In genomic region chr17:14691197-14691596, GRCm38 (mm10) we compare ENCODE assay signal across 13 mouse cellular contexts. TPM values are rescaled to one million over a fixed set of nuclear protein-coding genes. Genes with fewer than 3 reads are reported as not detected.
DNase-seq lines count a peak whose midpoint lies in the region; ATAC-seq and TF ChIP-seq lines count a peak whose summit lies in the region.
"Had no signal": no experiment of that assay in that cellular context is flagged by ENCODE, and none has a peak within 500 bp of the region (broad histone marks: within the 10 kb centered on the region; RNA-seq: fewer than 3 reads in every experiment).

No protein-coding gene starts in this region.

- H3K36me3 ChIP-seq in forebrain, embryonic 14.5 days (ENCODE audit: control insufficient read depth, insufficient read depth, low read length) = no peaks in the 10 kb centered on the region
- no peaks in the 10 kb centered on the region for H3K36me3 ChIP-seq in forebrain, embryonic 10.5 days (replicated peaks)
- peaks cover 26% of the 10 kb centered on the region for H3K36me3 ChIP-seq in limb, embryonic 15.5 days

- no peak overlapping the region for H3K4me3 ChIP-seq in forebrain, embryonic 14.5 days (ENCODE audit: low read depth, low read length)
- H3K4me3 ChIP-seq in forebrain, embryonic 10.5 days = no peak overlapping the region
- H3K4me3 ChIP-seq in layer of hippocampus, adult 2 months = no peak overlapping the region
- peak overlapping the region; percentile 47 for H3K4me3 ChIP-seq in limb, embryonic 15.5 days

- H3K27ac ChIP-seq in forebrain, embryonic 14.5 days (ENCODE audit: low read depth, low read length) = no peak overlapping the region
- no peak overlapping the region for H3K27ac ChIP-seq in forebrain, embryonic 10.5 days
- H3K27ac ChIP-seq in layer of hippocampus, adult 2 months = 0 out of 2 replicates have a peak overlapping the region, but pooled peaks have one; percentile 2
- peak overlapping the region; percentile 87 for H3K27ac ChIP-seq in limb, embryonic 15.5 days

- H3K9me3 ChIP-seq in forebrain, embryonic 14.5 days (replicated peaks; ENCODE audit: control insufficient read depth, low read length) = no peaks in the 10 kb centered on the region
- no peaks in the 10 kb centered on the region for H3K9me3 ChIP-seq in forebrain, embryonic 10.5 days
- no peaks in the 10 kb centered on the region for H3K9me3 ChIP-seq in limb, embryonic 15.5 days

- H3K9ac ChIP-seq in forebrain, embryonic 14.5 days (ENCODE audit: low read length) = no peak overlapping the region
- H3K9ac ChIP-seq in limb, embryonic 15.5 days = no peak overlapping the region

- ATAC-seq in forebrain, embryonic 14.5 days = no peak
- ATAC-seq in limb, embryonic 15.5 days (ENCODE audit: insufficient number of reproducible peaks, low FRiP score, low TSS enrichment, low read depth) = no peak
- ATAC-seq: forebrain, embryonic 16.5 days had no signal

- no peak overlapping the region for H3K4me2 ChIP-seq in forebrain, embryonic 14.5 days (ENCODE audit: low read length)
- peak overlapping the region; percentile 51 for H3K4me2 ChIP-seq in limb, embryonic 15.5 days
- H3K4me2 ChIP-seq: heart, embryonic 11.5 days had no signal

- peaks cover 10% of the 10 kb centered on the region; the same call in 1 of the 2 replicates for H3K4me1 ChIP-seq in forebrain, embryonic 14.5 days (ENCODE audit: control insufficient read depth, insufficient read depth, low read length)
- peaks cover 20% of the 10 kb centered on the region for H3K4me1 ChIP-seq in forebrain, embryonic 10.5 days
- peaks cover 13% of the 10 kb centered on the region for H3K4me1 ChIP-seq in limb, embryonic 15.5 days

- no peak for TF ChIP-seq CTCF in layer of hippocampus, adult 2 months (conservative IDR thresholded peaks at IDR 0.05)

- DNase-seq in forebrain, embryonic 14.5 days (ENCODE audit: low spot score) = peak; percentile 15
- no peak for DNase-seq in forebrain, embryonic 10.5 days (ENCODE audit: extremely low spot score, low spot score)
- no peak for DNase-seq in layer of hippocampus, adult 2 months (ENCODE audit: low spot score in 2 of 2)
- no peak for DNase-seq in layer of hippocampus, adult 9-11 months
- peak; percentile 28 for DNase-seq in cerebellum, adult 9-10 months
- DNase-seq in adrenal gland, postnatal 36 days = no peak
- DNase-seq in lung, postnatal 25 days (ENCODE audit: low spot score) = no peak
- DNase-seq: lung, adult 2 months; spleen, adult 18-20 months; thymus, postnatal 14 days had no signal

- WGBS in forebrain, embryonic 14.5 days = 54% methylated on average over 4 of the region's 4 CpGs
- 84% methylated on average over 4 of the region's 4 CpGs for WGBS in forebrain, embryonic 10.5 days
- 49% methylated on average over 4 of the region's 4 CpGs for WGBS in limb, embryonic 15.5 days

- H3K27me3 ChIP-seq in forebrain, embryonic 14.5 days (replicated peaks; ENCODE audit: control insufficient read depth, insufficient read depth, low read length) = no peaks in the 10 kb centered on the region
- no peaks in the 10 kb centered on the region for H3K27me3 ChIP-seq in forebrain, embryonic 10.5 days (ENCODE audit: poor library complexity, severe bottlenecking)
- no peaks in the 10 kb centered on the region for H3K27me3 ChIP-seq in limb, embryonic 15.5 days

RNA-seq across cellular contexts. Expression of gene Thbs2, which starts 2.8 kb away (rescaled TPM):
- 1.4 and 2.0 TPM in 2 replicates for polyA plus RNA-seq in forebrain, embryonic 14.5 days (2014; fragmentation: Nextera tagmentation; extraction: Ambion mirVana)
- polyA plus RNA-seq in forebrain, embryonic 10.5 days (2016; fragmentation: Nextera tagmentation; extraction: Ambion mirVana) = 1.0 and 1.4 TPM in 2 replicates
- 1 to 10 TPM; 3.3 to 3.6 TPM for total RNA-seq in layer of hippocampus, adult 2 months (2021)
- 110 and 131 TPM in 2 replicates for polyA plus RNA-seq in limb, embryonic 15.5 days (2015; fragmentation: Nextera tagmentation; extraction: Ambion mirVana)
- 1 to 10 TPM; 2.7 to 3.5 TPM for total RNA-seq in adrenal gland, postnatal 36 days (2021)

Comparison
In these comparisons a context has a peak if more than half of its experiments do, and no peak if none do; other contexts are left out.
1. DNase-seq: peak in forebrain, embryonic 14.5 days (single experiment) and cerebellum, adult 9-10 months (single experiment); none in forebrain, embryonic 10.5 days (single experiment), layer of hippocampus, adult 2 months (0 of 2), layer of hippocampus, adult 9-11 months (single experiment), adrenal gland, postnatal 36 days (0 of 2) and lung, postnatal 25 days (single experiment).
2. H3K27ac ChIP-seq: peak in layer of hippocampus, adult 2 months (single experiment) and limb, embryonic 15.5 days (single experiment); none in forebrain, embryonic 14.5 days (single experiment) and forebrain, embryonic 10.5 days (single experiment).
3. RNA of gene Thbs2, which starts 2.8 kb away (polyA plus RNA-seq): 110 to 131 TPM in limb, embryonic 15.5 days; 1.0 to 1.4 TPM in forebrain, embryonic 10.5 days and 1.4 to 2.0 TPM in forebrain, embryonic 14.5 days; every median in the first group is over 10 times any median in the second.